Mouse (Mus musculus): Measurements from ENCODE around the gene Sbsn.

The Sbsn gene

GRCm38 (mm10) chr7:30749824-30750606 is 1.3 kb upstream of the Sbsn start:
- DNase-seq (ENCODE audit: extremely low spot score, low read depth, low spot score): no peak

DNA sequence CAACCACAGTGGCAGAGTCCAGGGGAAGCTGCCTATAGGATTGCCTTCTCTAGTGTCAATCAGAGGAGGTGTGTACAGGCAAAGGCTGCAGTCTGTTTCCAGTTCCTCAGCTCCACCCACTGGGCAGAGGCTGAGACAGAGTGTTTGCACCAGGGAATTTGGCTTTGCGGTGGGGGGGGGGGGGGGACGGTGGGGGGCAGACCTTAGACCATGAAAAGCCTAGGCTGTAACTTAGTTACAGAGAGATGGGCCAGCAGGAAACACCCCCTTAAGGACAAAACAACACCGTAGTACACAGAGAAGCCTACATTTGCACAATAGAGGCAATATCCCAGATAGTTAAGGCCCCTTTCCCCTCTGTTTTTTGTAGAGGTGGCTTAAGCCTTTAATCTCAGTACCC is 5.7 kb downstream of the Sbsn start:
- no peak for DNase-seq (ENCODE audit: extremely low spot score, low read depth, low spot score)

DNA sequence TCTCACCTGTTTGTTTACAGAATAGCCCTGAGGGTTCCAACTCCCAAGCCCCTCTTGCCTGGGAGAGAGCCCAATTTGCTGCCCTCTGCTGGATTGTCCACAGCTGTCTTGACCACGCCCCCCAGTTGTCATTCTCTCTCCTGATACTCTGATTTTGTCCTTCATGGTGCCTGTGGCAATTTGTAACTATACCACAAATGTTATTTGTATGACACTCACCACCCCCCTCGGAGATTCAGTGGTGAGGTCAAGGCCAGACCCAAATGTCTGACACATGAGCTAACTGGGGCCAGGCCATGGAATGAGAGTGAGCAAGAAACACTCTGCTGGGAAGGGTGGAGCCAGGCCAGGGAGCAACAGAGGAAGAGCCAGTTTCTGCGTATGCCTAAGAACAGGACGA is 7.6 kb downstream of the Sbsn start:
- no peak for DNase-seq (ENCODE audit: extremely low spot score, low read depth, low spot score)

DNA sequence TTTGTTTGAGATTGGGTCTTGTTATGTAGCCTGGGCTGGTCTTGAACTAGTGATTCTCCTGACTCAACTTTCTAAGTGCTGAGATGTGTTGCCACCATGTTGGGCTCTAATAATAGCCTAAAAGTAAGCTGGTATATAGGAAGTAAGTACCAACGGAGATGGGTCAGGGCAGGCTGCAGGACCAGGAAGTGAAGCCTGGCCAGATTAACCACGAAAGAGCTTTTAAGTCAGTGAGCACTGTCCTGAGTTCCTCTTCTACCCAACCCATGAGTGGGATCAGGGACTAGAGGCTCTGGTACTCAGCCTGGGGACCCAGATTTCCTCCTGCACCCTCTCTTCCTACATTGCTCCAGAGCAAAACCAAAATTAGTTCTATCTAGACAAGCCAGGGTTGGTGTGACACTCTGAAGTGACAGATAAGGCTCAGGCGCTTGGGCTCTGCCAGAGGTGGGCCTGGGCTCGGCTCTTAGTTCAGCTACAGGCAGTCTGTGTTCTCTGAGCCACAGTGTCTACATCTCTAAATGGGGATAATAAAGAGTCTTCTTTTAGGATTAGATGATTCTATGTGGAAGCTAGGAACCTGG is 10.6 kb downstream of the Sbsn start:
- no peak for DNase-seq (ENCODE audit: extremely low spot score, low read depth, low spot score)

GRCm38 (mm10) chr7:30763456-30763855 is 12.2 kb downstream of the Sbsn start, which contains the start of gene Dmkn:
Gene Dmkn, plus strand, starts transcription at chr7:30763756.
- DNase-seq (ENCODE audit: extremely low spot score, low read depth, low spot score): no peak

- no peak for DNase-seq (ENCODE audit: extremely low spot score, low read depth, low spot score)
Observed at GRCm38 (mm10) chr7:30765173-30765572, 13.9 kb downstream of the Sbsn start.

DNA sequence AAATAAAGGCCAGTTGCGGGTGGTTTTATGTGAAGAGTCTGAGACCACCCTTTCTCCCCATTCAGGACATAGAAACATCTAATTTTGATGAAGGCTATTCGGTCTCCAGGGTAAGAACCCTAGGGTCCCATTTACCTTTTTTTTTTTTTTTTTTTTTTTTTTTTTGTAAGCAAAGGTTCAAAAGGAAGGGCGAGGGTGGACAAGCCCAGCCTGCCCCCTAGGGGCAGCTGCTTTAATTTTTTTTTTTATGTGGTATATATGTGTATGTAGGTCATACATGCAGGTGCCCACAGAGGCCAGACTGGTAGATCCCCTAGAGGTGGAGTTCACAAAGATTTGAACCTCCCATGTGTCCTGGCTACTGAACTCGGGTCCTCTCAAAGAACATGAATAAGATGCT is 15.1 kb downstream of the Sbsn start:
- DNase-seq (ENCODE audit: extremely low spot score, low read depth, low spot score): no peak

- no peak for DNase-seq (ENCODE audit: extremely low spot score, low read depth, low spot score)
Observed at GRCm38 (mm10) chr7:30769236-30769635, 18.0 kb downstream of the Sbsn start.

- no peak for DNase-seq (ENCODE audit: extremely low spot score, low read depth, low spot score)
Observed at GRCm38 (mm10) chr7:30776104-30776503, 24.8 kb downstream of the Sbsn start.

GRCm38 (mm10) chr7:30777081-30777579 is 25.9 kb downstream of the Sbsn start:
- no peak for DNase-seq (ENCODE audit: extremely low spot score, low read depth, low spot score)

DNA sequence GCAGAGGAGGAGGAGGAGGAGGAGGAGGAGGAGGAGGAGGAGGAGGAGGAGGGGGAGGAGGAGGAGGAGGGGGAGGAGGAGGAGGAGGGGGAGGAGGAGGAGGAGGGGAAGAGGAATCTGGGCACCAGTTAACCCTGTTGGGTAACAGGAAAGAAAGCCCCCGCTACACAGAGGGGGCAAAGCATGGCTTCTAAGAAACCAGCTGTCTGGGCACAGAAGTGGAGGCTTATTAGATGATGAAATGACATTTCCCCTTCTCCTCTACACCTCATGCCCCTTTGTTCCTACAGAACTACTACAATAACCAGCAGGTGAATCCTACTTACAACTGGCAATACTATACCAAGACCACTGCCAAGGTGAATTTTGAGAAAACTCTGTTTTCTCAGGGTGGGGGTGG is 26.6 kb downstream of the Sbsn start:
- no peak for DNase-seq (ENCODE audit: extremely low spot score, low read depth, low spot score)

DNA sequence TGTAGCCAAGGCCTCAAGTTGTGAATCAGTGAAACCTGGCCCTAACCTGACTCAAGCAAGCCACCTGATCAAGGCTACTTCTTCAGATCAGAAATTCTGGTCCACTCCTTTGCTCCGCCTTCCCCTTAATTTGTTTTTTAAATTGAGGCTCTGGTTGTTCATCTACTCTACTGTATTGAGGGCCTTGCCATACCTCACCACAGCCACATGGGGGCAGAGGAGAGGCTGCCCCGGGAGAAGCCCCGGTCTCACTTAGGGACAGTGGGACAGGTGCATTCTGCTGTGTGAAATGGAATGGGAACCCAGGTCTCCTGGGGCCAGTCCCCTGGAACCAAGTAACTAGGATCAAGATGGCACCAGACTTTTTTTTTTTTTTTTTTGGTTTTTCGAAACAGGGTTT is 30.5 kb downstream of the Sbsn start:
- DNase-seq (ENCODE audit: extremely low spot score, low read depth, low spot score): no peak

DNA sequence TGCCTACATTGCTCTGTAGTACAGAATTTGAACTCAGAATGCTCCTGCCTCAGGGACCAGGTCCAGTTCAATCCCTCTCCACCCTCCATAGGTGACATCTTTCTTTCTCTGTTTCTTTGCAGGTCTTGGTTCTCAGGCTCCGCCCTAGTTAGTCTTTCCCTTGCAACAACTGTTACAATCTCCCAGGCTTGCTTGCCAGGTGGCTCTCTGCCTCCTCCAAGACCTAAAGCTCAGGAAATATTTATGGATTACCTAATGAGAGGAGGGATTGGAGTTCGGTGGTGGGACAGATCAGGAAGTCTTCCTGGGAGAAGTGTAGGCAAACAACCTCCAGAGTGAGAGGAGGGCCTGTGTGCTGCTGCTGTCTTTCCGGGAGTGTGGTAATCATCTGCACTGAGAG is 31.4 kb downstream of the Sbsn start:
- no peak for DNase-seq (ENCODE audit: extremely low spot score, low read depth, low spot score)

DNA sequence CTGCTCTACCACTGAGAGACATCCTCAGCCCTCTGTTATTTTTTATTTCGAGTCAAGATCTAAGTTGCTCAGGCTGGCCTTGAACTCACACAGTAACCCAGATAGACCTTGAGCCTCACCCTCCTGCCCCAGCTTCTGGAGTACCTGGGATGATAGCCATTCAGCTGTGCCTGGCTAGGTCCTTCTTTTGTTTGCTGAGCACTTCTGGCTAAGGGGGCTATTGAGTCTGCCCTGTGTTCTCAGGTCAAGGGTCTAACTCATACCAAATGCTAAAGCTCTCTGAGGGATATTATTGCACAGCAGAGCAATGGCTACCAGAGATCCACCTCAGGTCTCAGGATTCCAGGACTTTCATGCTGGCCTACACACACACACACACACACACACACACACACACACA is 33.9 kb downstream of the Sbsn start:
- no peak for DNase-seq (ENCODE audit: extremely low spot score, low read depth, low spot score)

DNA sequence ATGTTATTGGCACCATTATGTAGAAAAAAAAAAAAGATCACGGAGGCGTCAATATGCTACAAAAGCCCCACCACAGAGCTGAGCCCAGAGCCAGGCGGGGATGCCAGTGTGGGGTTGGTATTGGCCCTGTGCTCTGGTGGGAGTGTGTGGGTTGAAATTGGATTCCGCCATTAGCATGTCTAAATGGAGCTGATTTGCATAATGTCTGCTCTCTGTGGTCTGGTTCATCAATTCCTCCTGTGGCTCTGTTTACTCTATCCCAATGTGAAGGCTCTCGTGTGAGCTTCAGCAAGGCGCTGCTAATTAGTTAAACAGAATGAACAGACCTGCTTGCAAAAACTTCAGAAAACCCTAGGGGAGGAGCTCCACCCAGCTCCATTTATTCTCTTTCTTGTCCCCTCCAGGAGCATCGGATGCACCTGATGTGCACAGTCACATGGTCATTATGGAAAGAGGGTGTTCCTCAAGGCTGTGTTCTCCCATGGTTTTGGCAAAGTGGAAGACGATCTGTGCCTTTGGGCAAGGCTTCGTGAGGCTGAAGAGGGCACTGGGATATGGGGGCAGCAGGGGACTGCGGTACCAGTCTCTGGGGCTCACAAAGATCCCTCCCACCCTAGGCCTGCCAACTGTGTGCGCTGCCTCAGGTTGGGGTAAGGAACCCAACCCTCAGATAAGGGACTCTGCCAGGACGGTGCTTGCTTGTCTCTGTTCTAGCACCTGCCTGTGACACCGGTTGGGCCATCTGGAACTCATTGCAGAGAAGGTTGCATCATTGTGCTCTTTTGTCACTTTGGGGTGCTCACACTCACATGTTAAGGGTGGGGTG is 34.7 kb downstream of the Sbsn start:
- no peak for DNase-seq (ENCODE audit: extremely low spot score, low read depth, low spot score)

DNA sequence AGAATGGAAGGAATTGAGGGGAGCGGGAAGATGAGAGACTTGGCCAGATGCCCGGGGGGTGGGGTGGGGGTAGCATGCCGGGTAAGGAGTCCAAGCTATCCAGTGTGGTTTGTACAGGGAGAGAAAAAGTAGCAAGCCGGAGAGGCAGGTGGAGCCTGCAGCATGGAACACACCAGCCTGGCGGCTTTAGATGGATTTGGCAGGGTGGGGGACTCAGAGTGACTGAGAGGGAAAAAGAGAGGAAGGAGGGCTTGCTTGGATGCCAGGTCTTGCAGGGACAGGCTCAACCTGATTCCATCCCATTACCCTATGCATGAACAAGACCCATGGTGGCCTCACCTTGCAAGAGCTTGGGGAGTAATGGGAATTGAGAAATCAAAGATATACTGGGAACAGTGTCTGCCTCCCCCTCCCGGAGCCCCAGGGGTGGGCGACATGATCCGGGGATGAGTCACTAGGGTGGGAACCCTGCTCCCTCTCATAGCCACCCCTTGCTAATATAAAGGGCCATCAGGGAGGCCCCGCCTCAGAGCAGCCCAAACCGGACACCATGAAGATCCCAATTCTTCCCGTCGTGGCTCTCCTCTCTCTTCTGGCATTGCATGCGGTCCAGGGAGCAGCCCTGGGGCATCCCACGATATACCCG is 36.2 kb downstream of the Sbsn start, which contains the start of gene Krtdap:
Krtdap (plus strand) TSS at position 520 of the 646 bp plus-strand sequence.
- DNase-seq (ENCODE audit: extremely low spot score, low read depth, low spot score): no peak

DNA sequence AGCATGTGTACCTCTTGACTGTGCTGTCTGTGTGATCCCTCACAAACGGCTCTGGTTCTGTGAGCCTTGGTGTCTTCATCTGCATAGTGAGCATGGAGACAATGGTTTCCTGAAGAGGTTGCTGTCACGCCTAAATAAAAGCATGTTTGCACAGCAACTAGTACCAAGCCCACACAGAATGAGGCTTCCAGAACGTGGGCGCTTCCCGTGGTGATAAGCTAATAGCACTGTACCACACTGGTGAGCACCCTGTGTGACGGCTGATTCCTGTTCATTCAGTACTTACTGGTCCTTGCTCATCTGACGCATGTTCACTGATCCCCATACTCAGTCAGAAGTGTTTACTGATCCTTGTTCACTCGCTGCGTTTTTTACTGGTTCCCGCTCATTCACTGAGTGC is 38.9 kb downstream of the Sbsn start:
- no peak for DNase-seq (ENCODE audit: extremely low spot score, low read depth, low spot score)

DNA sequence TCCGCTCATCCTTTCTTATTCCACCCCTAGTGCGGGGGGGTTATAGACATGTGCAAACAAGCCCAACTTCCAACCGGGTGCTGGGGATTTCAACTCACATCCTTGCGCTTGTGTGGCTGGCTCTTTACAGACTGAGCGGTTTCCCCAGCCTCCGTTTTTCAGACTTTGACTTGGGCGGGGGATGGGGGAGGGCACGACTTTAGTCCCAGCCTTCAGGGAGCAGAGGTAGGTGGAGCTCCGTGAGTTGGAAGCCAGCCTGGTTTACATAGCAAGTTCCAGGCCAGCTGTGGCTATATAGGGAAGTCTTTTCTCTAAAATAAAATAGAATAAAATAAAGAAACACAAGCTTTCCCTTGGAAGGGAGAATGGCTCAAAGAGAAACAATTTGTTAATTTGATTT is 40.6 kb downstream of the Sbsn start:
- DNase-seq (ENCODE audit: extremely low spot score, low read depth, low spot score): no peak

DNA sequence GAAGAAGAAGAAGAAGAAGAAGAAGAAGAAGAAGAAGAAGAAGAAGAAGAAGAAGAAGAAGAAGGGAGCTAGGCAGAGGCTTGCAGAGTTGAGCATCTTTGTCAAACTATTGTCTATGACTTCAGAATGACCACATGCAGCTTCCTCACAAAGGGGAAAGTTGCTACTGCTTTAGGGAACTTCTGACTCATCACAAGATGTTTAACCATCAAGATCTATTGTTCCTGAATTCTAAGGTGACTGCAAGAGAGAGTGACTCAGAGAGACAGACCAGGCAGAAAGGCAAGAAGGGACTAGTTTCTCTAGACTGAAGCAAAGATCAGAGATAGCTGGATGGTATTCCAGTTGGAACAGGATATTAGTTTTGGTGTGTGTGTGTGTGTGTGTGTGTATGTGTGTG is 43.6 kb downstream of the Sbsn start:
- DNase-seq (ENCODE audit: extremely low spot score, low read depth, low spot score): no peak

- DNase-seq (ENCODE audit: extremely low spot score, low read depth, low spot score): no peak
Observed at GRCm38 (mm10) chr7:30796790-30797189, 45.5 kb downstream of the Sbsn start.

- no peak for DNase-seq (ENCODE audit: extremely low spot score, low read depth, low spot score)
Observed at GRCm38 (mm10) chr7:30800653-30801052, 49.4 kb downstream of the Sbsn start.

All from hindlimb bud, embryonic 11.5 days (tissue).